Mouse (Mus musculus) lung, embryonic 14.5 days (tissue): ENCODE data around the gene Ecm1. TPM values are rescaled to one million over a fixed set of nuclear protein-coding genes. Genes with fewer than 3 reads are reported as not detected.
A peak's percentile ranks its signal among the peaks of the same experiment; 100 is the strongest.

Experiments used
- ATAC-seq: fragments of 200-750 bp; cut with Nextera tagmentation; 2 replicates; pipeline ENCODE4 v1.8.0; 2017; ENCODE audit warnings: mild to moderate bottlenecking, moderate TSS enrichment, moderate library complexity; ENCODE audit not compliant: insufficient read depth
- DNase-seq: peaks from one replicate; pipeline ENCODE4 v3.0.0-alpha.2; 2015
- H3K27ac ChIP-seq: fragments of 300-500 bp; sonication (generic); 2 replicates; pipeline ENCODE4 v1.5.1; 2014; ENCODE audit warnings: low read depth, mild to moderate bottlenecking, moderate library complexity
- H3K27me3 ChIP-seq: fragments of 300-500 bp; sonication (generic); 2 replicates; pipeline ENCODE4 v1.6.1; 2014; ENCODE audit warnings: low read length, control low read depth; ENCODE audit not compliant: insufficient read depth
- H3K36me3 ChIP-seq: fragments of 300-500 bp; sonication (generic); 2 replicates; pipeline ENCODE4 v1.6.1; 2014; ENCODE audit warnings: control low read depth; ENCODE audit not compliant: insufficient read depth
- H3K4me1 ChIP-seq: fragments of 300-500 bp; sonication (generic); 2 replicates; pipeline ENCODE4 v1.6.1; 2014; ENCODE audit warnings: antibody characterized with exemption, control low read depth; ENCODE audit not compliant: insufficient read depth
- H3K4me2 ChIP-seq: fragments of 300-500 bp; sonication (generic); 2 replicates; pipeline ENCODE4 v1.6.1; 2014; ENCODE audit warnings: mild to moderate bottlenecking
- H3K4me3 ChIP-seq: fragments of 300-500 bp; sonication (generic); 2 replicates; pipeline ENCODE4 v1.5.1; 2014; ENCODE audit warnings: low read depth, low read length
- H3K9ac ChIP-seq: fragments of 300-500 bp; sonication (generic); 2 replicates; pipeline ENCODE4 v1.6.1; 2014
- H3K9me3 ChIP-seq: fragments of 300-500 bp; sonication (generic); 2 replicates; pipeline ENCODE4 v1.6.1; 2016; ENCODE audit warnings: low read depth, low read length, control low read depth
- CTCF ChIP-seq: IDR thresholded peaks from 2 replicates; pipeline ENCODE4 v1.5.1; 2016; ENCODE audit warnings: antibody characterized with exemption, low read depth
- WGBS: fragments of 180-500 bp; shearing (Covaris S2); extraction: QIAGEN DNeasy Blood & Tissue Kit; methylation state at CpG from one replicate; pipeline ENCODE4 v1.1.7; 2014; 5-methylcytosine and 5-hydroxymethylcytosine counted together
- polyA plus RNA-seq: library from polyadenylated mRNA; unstranded; fragments of >200 nt; fragmentation: Nextera tagmentation; extraction: Ambion mirVana; gene quantifications from 2 replicates; pipeline ENCODE4 v1.2.1, GENCODE M21; 2014

Gene Ecm1
- polyA plus RNA-seq: 23.5 and 27.7 TPM in 2 replicates

DNA sequence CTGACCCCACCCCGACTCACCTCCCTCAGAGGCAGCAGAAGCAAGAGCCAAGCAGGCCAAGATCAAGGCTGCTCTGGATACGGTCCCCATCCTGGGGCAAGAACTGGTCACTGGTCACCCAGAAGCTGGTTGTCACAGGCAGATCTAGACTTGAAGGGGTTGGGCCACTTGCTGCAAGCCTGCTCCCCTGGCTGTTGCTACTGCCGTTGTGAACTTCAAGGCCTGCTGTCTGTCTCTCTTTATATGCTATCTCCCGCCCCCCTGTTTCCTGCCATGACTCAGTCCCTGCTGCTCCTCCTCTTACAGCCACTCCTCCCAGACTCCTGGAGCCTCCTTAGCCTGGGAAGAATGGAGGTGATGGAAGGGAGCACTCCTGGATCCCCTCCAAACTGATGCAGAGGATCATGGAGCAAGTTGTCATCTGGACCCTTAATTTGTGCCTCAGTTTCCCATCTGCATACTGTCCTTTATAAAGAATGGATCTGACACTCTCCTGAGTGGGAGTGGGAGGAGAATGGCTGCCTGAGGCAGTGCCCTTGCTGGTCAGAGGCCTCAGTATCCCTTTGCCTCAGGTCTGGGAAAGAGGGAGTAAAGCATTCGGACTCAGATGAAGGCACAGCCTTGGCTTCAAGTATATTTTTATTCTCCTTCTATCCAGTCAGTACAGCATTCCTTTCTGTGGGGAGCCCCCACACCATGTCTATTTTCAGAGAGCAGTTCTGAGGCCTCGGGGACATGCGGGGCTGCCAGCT lies at the start of gene Ecm1:
Ecm1 (minus strand) TSS at position 217 of the 752 bp plus-strand sequence.
- H3K9ac ChIP-seq: no peak within 1 kb of the TSS
- 0 out of 2 replicates have a peak, but pooled peaks cover 3% of the 10 kb centered on the region for H3K4me1 ChIP-seq
- peaks cover 43% of the 10 kb centered on the region for H3K36me3 ChIP-seq
- 52% methylated on average over 7 of the region's 7 CpGs for WGBS
- H3K27ac ChIP-seq: peak within 1 kb of the TSS; percentile 55; the same call in 1 of the 2 replicates
- no peak for TF ChIP-seq CTCF
- H3K27me3 ChIP-seq: no peaks in the 10 kb centered on the region
- no peaks in the 10 kb centered on the region for H3K9me3 ChIP-seq
- H3K4me2 ChIP-seq: peak within 1 kb of the TSS; percentile 29
- no peak within 1 kb of the TSS for H3K4me3 ChIP-seq
- ATAC-seq (peak; percentile 55; the same call in 1 of the 2 replicates), DNase-seq (peak; percentile 52)

DNA sequence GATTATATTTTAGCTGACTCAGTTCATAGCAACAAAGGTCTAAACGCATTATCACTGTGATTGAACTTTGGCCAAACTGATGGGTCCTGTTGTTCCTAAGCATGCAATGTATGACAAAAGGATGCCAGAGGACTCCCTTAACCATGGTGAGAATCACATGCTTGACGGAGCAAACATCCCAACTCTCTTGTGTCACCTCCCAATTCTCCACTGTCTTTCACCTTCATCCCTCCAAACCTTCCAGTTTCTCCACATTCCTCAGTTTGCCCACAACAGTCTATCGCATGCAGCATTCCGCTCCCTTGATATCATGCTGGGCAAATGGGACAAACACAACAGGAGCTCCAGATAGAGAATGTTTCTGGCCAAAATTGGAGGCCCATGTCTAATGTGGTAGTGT lies 46.1 kb upstream of the Ecm1 start:
- no peak for ATAC-seq
- Histone ChIP-seq H3K27ac (no peak overlapping the region), H3K36me3 (peaks cover 70% of the 10 kb centered on the region), H3K9ac (no peak overlapping the region), H3K9me3 (no peaks in the 10 kb centered on the region), H3K27me3 (no peaks in the 10 kb centered on the region), H3K4me1 (no peaks in the 10 kb centered on the region), H3K4me3 (no peak overlapping the region), H3K4me2 (no peak overlapping the region)
- 88% methylated on average over 4 of the region's 4 CpGs for WGBS
- no peak for DNase-seq
- no peak for TF ChIP-seq CTCF

DNA sequence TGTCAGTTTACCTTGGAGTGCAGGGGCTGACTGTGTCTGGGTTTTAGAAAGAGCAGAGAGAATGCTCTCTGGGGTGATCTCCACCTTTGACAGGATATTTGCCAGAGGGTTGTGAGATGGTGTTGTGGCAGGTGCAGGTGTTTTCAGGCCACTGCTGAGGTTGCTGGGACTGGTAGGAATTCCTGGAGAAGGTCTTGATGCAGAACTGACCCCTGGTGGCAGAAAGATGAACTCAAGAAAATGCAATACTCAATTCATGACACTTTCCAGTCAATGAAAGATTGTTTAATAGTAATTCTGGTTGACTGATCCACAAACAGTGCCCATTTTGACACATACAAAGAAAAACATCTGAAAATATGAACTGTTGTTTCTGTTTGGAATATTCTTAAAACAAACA lies 32.6 kb upstream of the Ecm1 start:
- no peaks in the 10 kb centered on the region for H3K9me3 ChIP-seq
- H3K4me3 ChIP-seq: no peak overlapping the region
- peak; percentile 70 for TF ChIP-seq CTCF
- peaks cover 76% of the 10 kb centered on the region for H3K36me3 ChIP-seq
- no peak overlapping the region for H3K4me2 ChIP-seq
- no peak overlapping the region for H3K27ac ChIP-seq
- no peaks in the 10 kb centered on the region for H3K4me1 ChIP-seq
- ATAC-seq (no peak), DNase-seq (peak; percentile 63)
- no peak overlapping the region for H3K9ac ChIP-seq
- H3K27me3 ChIP-seq: no peaks in the 10 kb centered on the region

- Histone ChIP-seq H3K27ac (no peak overlapping the region), H3K4me2 (no peak overlapping the region), H3K27me3 (no peaks in the 10 kb centered on the region), H3K4me1 (no peaks in the 10 kb centered on the region), H3K9ac (no peak overlapping the region), H3K36me3 (peaks cover 60% of the 10 kb centered on the region), H3K4me3 (no peak overlapping the region), H3K9me3 (no peaks in the 10 kb centered on the region)
- no peak for TF ChIP-seq CTCF
- DNase-seq: no peak
- no peak for ATAC-seq
- WGBS: 85% methylated on average over 10 of the region's 10 CpGs
Observed at GRCm38 (mm10) chr3:95765534-95765933, 26.2 kb upstream of the Ecm1 start.

DNA sequence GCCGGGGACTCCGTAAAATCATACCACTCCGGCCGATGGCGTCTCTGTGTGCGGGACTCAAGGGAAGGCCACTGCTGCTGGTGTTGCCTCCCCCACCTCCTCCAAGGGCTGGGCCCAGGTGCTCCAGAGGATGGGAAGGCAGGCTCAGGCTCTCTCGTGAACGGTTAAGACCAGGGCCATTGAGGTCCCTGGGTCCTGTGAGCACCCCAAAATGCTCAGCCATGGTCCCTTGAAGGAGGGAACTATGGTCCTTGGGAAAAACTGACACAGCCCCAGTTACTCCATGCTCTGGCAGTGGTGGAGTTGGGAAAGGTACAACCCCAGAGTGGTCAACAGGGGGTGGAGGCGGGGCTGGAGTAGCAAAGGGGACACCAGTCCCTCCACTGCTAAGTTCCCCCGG lies 24.4 kb upstream of the Ecm1 start:
- no peak for TF ChIP-seq CTCF
- ATAC-seq: no peak
- Histone ChIP-seq H3K4me2 (no peak overlapping the region), H3K27ac (no peak overlapping the region), H3K4me1 (no peaks in the 10 kb centered on the region), H3K27me3 (no peaks in the 10 kb centered on the region), H3K4me3 (no peak overlapping the region), H3K36me3 (peaks cover 45% of the 10 kb centered on the region), H3K9ac (no peak overlapping the region), H3K9me3 (no peaks in the 10 kb centered on the region)
- no peak for DNase-seq
- 67% methylated on average over 10 of the region's 10 CpGs for WGBS

GRCm38 (mm10) chr3:95762961-95763360 lies 23.6 kb upstream of the Ecm1 start:
- H3K9me3 ChIP-seq: no peaks in the 10 kb centered on the region
- ATAC-seq (0 out of 2 replicates have a peak, but pooled peaks have one; percentile 42), DNase-seq (peak; percentile 49)
- TF ChIP-seq CTCF: 0 out of 2 replicates have a peak, but pooled peaks have one; percentile 7
- H3K4me2 ChIP-seq: no peak overlapping the region
- H3K27ac ChIP-seq: peak overlapping the region; percentile 32; the same call in 1 of the 2 replicates
- H3K4me1 ChIP-seq: no peaks in the 10 kb centered on the region
- H3K4me3 ChIP-seq: no peak overlapping the region
- whole genome bisulfite sequencing: 50% methylated on average over 6 of the region's 6 CpGs
- H3K9ac ChIP-seq: no peak overlapping the region
- H3K36me3 ChIP-seq: peaks cover 38% of the 10 kb centered on the region
- H3K27me3 ChIP-seq: no peaks in the 10 kb centered on the region

DNA sequence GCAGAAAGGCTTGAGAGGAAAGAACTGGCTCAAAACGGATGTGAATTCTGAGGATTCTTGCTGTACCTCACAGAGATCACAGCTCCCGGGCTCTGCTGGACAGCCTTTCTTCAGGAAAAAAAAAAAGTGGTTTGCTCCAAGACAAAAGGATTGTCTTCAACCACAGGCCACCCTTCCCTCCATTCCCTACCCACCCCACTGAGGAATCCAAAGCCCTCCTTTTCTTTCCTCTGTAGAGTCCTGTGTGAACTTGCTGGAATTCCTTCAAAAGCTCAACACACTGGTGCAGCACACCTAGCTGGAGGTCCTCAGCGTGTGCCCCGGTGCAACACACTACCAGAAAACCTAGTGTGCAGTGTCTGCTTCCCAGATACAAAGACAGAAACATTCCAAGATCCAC lies 22.4 kb upstream of the Ecm1 start:
- Histone ChIP-seq H3K27ac (no peak overlapping the region; the same call in 1 of the 2 replicates), H3K27me3 (no peaks in the 10 kb centered on the region), H3K9ac (no peak overlapping the region), H3K4me3 (no peak overlapping the region), H3K9me3 (no peaks in the 10 kb centered on the region), H3K4me2 (no peak overlapping the region), H3K36me3 (peaks cover 35% of the 10 kb centered on the region), H3K4me1 (no peaks in the 10 kb centered on the region)
- no peak for DNase-seq
- TF ChIP-seq CTCF: no peak
- ATAC-seq: no peak
- 57% methylated on average over 4 of the region's 4 CpGs for WGBS
